Mouse (Mus musculus) bone marrow macrophage, adult 2 months (primary cell): ENCODE data around the gene Hs6st3. TPM values are rescaled to one million over a fixed set of nuclear protein-coding genes. Genes with fewer than 3 reads are reported as not detected.

Experiments
- H3K27ac ChIP-seq: 2 replicates; pipeline ENCODE4 v1.5.1; 2012; ENCODE audit warnings: low read depth, low read length; ENCODE audit not compliant: insufficient read depth
- H3K4me1 ChIP-seq: 2 replicates; pipeline ENCODE4 v1.6.1; 2012; ENCODE audit warnings: low read length; ENCODE audit not compliant: control insufficient read depth, insufficient read depth
- H3K4me3 ChIP-seq: 2 replicates; pipeline ENCODE4 v1.5.1; 2012; ENCODE audit warnings: mild to moderate bottlenecking, low read length, moderate library complexity; ENCODE audit not compliant: insufficient read depth
- CTCF ChIP-seq: IDR thresholded peaks from 2 replicates; pipeline ENCODE4 v1.5.1; 2012; ENCODE audit warnings: low read depth, mild to moderate bottlenecking, low read length, moderate library complexity
- POLR2A ChIP-seq: IDR thresholded peaks from 2 replicates; pipeline ENCODE4 v1.6.1; 2012; ENCODE audit warnings: mild to moderate bottlenecking, low read depth, low read length, borderline replicate concordance
- polyA plus RNA-seq: library from polyadenylated mRNA; stranded (reverse); fragments of >200 nt; gene quantifications from 2 replicates; pipeline ENCODE4 v1.2.4, GENCODE M21; 2012; ENCODE audit not compliant: missing spikeins, insufficient read depth, insufficient read length

The Hs6st3 gene
- polyA plus RNA-seq, 1 experiment: not detected

DNA sequence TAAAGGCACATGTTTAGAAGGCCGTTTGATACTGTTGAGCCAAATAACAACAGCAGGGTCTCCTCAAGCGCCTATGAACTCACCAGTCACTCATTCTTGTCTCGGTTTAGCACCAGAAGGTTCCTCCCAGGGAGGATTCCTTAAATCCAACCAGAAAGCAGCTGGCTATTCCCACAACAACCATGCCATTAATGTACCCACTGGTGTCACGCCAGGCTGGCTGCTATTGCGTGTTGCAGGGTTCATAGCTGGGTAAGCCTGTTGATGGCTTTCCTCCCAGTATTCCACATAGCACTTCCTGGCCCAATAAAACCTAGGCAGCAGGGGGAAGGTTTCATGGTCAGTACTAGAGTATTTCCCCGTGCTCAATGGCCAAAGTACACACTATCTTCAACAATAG is 155.9 kb downstream of the Hs6st3 start:
- H3K4me1 ChIP-seq: no peaks in the 10 kb centered on the region
- no peak overlapping the region for H3K27ac ChIP-seq
- H3K4me3 ChIP-seq: no peak overlapping the region
- TF ChIP-seq CTCF: no peak
- no peak for TF ChIP-seq POLR2A

DNA sequence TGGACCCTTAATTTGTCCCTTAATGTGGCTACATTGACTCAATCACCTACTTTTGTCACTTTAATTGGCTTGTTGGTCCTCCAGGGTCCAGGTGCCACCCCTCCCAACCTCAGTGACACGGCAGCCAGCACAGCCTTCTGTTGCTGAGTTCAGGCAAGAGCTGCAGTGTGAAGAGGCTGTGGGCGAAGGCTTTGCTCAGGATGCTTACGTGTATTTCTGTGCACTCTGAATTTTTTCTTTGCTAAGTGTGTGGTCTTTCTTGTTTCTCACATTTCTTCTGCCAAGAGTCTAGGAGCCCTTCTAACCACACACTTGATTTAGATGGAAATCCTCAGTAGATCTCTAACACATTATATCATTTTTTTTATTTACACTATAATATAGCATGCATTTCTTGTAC is 168.3 kb downstream of the Hs6st3 start:
- H3K4me1 ChIP-seq: no peaks in the 10 kb centered on the region
- no peak overlapping the region for H3K4me3 ChIP-seq
- no peak overlapping the region for H3K27ac ChIP-seq
- no peak for TF ChIP-seq POLR2A
- TF ChIP-seq CTCF: no peak

DNA sequence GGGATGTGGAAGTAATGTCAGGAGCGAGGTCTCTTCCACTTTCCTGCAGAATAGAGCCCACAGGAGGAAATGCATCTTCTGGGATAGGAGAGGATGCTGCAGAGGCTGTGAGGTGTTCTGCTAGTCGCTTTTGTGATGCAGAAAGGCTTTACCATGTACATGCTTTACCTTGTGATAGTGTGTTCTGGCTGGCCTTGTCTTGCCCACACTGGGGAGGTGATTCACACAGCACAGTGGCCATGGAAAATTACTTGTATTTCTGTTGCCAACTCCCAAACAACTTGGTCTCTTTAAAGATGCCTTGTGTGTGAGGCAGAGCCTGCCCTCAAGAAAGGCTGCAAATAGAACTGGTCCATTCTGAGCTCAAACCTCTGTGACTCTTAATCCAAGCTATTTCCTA is 180.2 kb downstream of the Hs6st3 start:
- Histone ChIP-seq H3K4me1 (no peaks in the 10 kb centered on the region), H3K4me3 (no peak overlapping the region), H3K27ac (no peak overlapping the region)
- no peak for TF ChIP-seq CTCF
- no peak for TF ChIP-seq POLR2A

DNA sequence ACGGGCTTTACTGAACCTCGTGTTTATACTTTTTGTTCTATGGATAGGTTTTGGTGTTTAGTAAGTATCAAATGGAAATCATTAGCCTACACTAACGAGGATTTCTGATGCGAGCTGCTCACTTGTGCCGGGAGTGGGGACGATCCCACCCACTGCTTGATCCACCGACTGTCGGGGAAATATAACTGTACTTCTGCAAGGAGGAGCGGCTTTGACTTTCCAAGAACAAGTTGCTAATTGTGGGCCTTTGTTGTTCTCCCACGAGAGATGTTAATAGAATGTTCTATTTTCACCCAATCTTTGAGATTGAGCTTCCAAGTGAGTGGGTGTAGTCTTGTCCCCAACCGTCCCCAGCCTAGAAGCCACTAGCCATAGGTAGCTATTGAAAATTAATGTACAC is 209.1 kb downstream of the Hs6st3 start:
- no peaks in the 10 kb centered on the region for H3K4me1 ChIP-seq
- H3K4me3 ChIP-seq: no peak overlapping the region
- no peak overlapping the region for H3K27ac ChIP-seq
- no peak for TF ChIP-seq CTCF
- TF ChIP-seq POLR2A: no peak

DNA sequence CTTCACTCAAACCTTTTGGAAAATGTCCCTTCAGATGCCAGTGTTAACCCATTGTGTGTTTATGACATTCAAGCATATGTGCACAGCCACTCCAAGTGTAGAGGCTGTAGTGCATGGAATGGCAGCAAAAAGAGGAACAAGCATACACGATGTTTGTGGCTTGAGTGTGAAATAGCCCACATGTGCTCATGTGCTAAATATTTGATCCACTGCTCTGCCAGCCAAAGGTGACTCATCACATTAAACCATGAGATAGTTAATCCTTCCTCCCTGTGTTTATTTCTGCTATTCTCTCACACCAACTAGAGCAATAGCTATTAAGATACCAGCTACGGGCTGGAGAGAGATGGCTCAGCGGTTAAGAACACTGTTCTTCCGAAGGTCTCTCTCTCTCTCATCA is 223.3 kb downstream of the Hs6st3 start:
- no peaks in the 10 kb centered on the region for H3K4me1 ChIP-seq
- no peak for TF ChIP-seq CTCF
- no peak for TF ChIP-seq POLR2A
- H3K27ac ChIP-seq: no peak overlapping the region
- no peak overlapping the region for H3K4me3 ChIP-seq

DNA sequence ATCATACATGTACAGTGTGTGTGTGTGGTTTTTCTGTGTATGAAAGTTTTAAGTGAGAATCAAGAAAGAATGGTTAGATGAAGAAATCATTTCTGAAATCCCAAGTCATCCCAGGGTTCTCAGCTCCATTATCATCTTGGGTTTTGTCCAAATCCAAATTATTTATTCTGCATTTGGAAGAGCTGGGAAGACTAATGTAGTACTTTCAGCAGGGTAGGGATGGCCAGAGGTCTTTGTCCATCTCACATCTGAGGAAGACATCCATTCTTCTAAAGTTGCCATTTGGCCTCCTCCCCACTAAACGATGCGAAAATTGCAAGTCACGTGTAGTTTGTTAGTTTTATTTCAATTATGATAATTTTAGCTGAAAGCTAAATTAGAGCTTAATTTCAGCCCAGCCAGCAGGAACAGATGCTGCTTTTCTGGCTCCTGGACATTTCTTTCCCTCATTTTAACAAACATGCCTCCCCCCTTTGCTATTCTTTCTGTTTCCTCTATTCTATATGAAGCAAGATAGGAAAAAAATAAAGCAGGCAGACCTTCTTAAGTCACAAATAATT is 229.8 kb downstream of the Hs6st3 start:
- Histone ChIP-seq H3K4me3 (no peak overlapping the region), H3K4me1 (no peaks in the 10 kb centered on the region)
- TF ChIP-seq POLR2A: no peak
- TF ChIP-seq CTCF: no peak

DNA sequence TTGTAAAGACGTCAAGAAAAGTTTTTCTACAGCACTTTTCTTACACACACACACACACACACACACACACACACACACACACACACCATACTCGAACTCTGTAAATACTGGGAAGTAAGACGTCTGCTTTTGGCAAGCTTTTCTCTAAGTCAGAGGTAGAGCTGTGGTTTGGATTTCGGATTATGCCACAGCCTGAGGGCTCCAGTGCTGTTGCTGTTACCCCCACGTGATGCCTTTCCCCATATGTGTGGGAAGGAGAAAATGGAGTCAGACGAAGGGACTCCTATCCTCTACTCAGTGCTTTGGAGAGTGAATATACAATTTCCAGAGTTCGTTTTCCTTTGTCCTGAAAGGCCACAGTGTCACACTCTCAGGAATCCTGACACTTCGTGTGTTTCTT is 231.1 kb downstream of the Hs6st3 start:
- no peak overlapping the region for H3K4me3 ChIP-seq
- TF ChIP-seq POLR2A: no peak
- no peak for TF ChIP-seq CTCF
- H3K27ac ChIP-seq: no peak overlapping the region
- no peaks in the 10 kb centered on the region for H3K4me1 ChIP-seq

More for the DNA sequence above, 229.8 kb downstream of the Hs6st3 start:
- no peak overlapping the region for H3K27ac ChIP-seq

DNA sequence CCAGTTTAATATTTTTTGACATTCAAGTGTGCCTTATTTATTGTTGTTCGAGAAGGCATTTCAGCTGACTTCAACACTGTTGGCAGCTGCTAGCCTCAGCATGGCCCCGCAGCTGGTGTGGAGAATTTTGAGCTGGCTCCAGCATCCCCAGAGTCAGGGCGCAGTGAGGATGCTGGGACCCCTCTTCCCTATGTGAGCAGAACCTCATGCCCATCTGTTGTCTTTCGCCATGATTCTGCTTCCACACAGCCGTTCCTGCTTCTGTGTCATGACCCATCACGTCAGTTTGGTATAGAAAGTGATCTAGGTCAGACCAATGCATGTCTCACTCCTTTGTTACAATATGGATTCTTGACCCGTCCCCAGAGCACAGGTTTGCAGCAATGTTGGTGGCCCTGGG is 231.9 kb downstream of the Hs6st3 start:
- H3K27ac ChIP-seq: no peak overlapping the region
- no peaks in the 10 kb centered on the region for H3K4me1 ChIP-seq
- TF ChIP-seq POLR2A (no peak), CTCF (no peak)
- H3K4me3 ChIP-seq: no peak overlapping the region

DNA sequence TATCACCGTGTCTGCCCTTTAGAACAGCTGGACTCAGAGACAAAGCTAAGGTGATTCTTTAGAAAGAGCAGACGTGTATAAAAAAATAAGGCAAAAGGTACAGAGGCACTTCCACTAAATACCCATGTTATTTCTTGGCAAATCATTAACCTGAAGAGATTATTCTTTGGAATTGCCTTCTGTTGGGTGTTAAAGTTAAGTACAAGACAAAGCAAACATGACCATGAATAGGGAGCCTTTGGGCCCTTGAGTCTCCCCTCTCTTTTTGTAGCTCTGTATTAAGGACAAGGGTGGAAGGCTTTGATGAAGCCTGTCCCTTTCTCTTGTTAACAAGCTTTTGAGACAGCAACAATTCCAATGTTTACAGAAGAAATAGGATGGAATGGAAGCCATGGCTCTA is 241.2 kb downstream of the Hs6st3 start:
- no peak for TF ChIP-seq CTCF
- TF ChIP-seq POLR2A: no peak
- no peak overlapping the region for H3K4me3 ChIP-seq
- H3K4me1 ChIP-seq: no peaks in the 10 kb centered on the region
- H3K27ac ChIP-seq: no peak overlapping the region

DNA sequence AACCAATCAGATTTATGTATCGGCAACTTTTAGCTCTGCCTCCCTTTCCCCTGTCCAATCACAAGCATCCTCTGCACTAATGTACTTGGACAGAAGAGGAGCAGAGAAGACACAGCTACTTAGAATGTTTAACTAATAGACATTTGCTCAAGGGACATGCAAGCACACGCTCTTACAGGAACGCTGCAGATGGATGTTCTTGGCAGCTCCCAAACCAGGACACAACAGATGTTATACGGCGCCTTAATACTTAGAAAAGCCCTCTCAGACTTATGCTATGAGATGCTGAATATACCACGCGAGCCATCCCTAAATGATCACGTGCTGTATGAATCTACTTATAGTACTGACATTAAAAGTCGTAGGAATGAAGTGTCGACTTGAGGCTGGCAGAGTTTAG is 263.5 kb downstream of the Hs6st3 start:
- Histone ChIP-seq H3K4me3 (no peak overlapping the region), H3K4me1 (no peaks in the 10 kb centered on the region), H3K27ac (no peak overlapping the region)
- TF ChIP-seq POLR2A: no peak
